Mouse (Mus musculus): ENCODE measurements around the gene Matn4. TPM values are rescaled to one million over a fixed set of nuclear protein-coding genes. Genes with fewer than 3 reads are reported as not detected.
"Not testable (repeated sequence)": the region's sequence is repeated elsewhere in the genome, so short reads cannot be mapped to it uniquely, and the experiment has no call there.

Gene Matn4
- polyA plus RNA-seq, 1 experiment from 2014 or later, result not detected

- Histone ChIP-seq H3K9ac (ENCODE audit: low read length) (no peak overlapping the region), H3K27me3 (ENCODE audit: control insufficient read depth, insufficient read depth, low read length) (no peaks in the 10 kb centered on the region), H3K36me3 (ENCODE audit: control insufficient read depth, insufficient read depth, low read length) (no peaks in the 10 kb centered on the region), H3K4me1 (replicated peaks; ENCODE audit: control insufficient read depth, insufficient read depth, low read length) (no peaks in the 10 kb centered on the region), H3K4me3 (ENCODE audit: low read depth, low read length) (no peak overlapping the region), H3K27ac (ENCODE audit: low read depth, low read length) (no peak overlapping the region), H3K9me3 (ENCODE audit: control insufficient read depth, low read length) (no peaks in the 10 kb centered on the region), H3K4me2 (ENCODE audit: low read depth, low read length, severe bottlenecking) (no peak overlapping the region)
- WGBS, result 82% methylated on average over 5 of the region's 5 CpGs
- DNase-seq (ENCODE audit: low spot score) (no peak), ATAC-seq (replicated peaks; ENCODE audit: low FRiP score) (no peak)
Observed at GRCm38 (mm10) chr2:164359031-164359430, 45.9 kb downstream of the Matn4 start.

DNA sequence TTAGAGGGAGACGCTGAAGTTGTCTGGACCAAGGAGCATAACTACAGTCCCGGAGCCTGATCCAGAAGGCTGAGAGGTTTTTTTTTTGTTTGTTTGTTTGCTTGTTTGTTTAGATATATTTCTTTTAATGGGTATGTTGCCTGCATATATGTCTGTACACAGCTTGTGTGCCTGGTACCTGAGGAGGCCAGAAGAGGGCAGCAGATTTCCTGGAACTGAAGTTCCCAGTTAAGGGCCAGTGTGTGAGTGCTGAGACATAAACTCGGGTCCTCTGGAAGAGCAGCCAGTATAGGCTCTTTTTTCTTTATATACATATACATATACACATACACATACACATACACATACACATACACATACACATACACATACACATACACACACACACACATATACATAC lies 46.6 kb downstream of the Matn4 start:
- no peak overlapping the region for H3K4me3 ChIP-seq (ENCODE audit: low read depth, low read length)
- DNase-seq (ENCODE audit: low spot score) (no peak), ATAC-seq (replicated peaks; ENCODE audit: low FRiP score) (no peak)
- no peaks in the 10 kb centered on the region for H3K9me3 ChIP-seq (ENCODE audit: control insufficient read depth, low read length)
- no peak overlapping the region for H3K9ac ChIP-seq (ENCODE audit: low read length)
- H3K4me2 ChIP-seq (ENCODE audit: low read depth, low read length, severe bottlenecking), result no peak overlapping the region
- no peak overlapping the region for H3K27ac ChIP-seq (ENCODE audit: low read depth, low read length)
- no peaks in the 10 kb centered on the region for H3K27me3 ChIP-seq (ENCODE audit: control insufficient read depth, insufficient read depth, low read length)
- H3K36me3 ChIP-seq (ENCODE audit: control insufficient read depth, insufficient read depth, low read length), result no peaks in the 10 kb centered on the region
- no peaks in the 10 kb centered on the region for H3K4me1 ChIP-seq (replicated peaks; ENCODE audit: control insufficient read depth, insufficient read depth, low read length)
- 80% methylated on average over 3 of the region's 3 CpGs for WGBS

GRCm38 (mm10) chr2:164356177-164356967 lies 48.6 kb downstream of the Matn4 start:
- Histone ChIP-seq H3K4me2 (ENCODE audit: low read depth, low read length, severe bottlenecking) (no peak overlapping the region), H3K4me3 (ENCODE audit: low read depth, low read length) (no peak overlapping the region), H3K27me3 (ENCODE audit: control insufficient read depth, insufficient read depth, low read length) (no peaks in the 10 kb centered on the region), H3K9me3 (ENCODE audit: control insufficient read depth, low read length) (no peaks in the 10 kb centered on the region), H3K36me3 (ENCODE audit: control insufficient read depth, insufficient read depth, low read length) (no peaks in the 10 kb centered on the region), H3K9ac (ENCODE audit: low read length) (no peak overlapping the region), H3K27ac (ENCODE audit: low read depth, low read length) (no peak overlapping the region), H3K4me1 (replicated peaks; ENCODE audit: control insufficient read depth, insufficient read depth, low read length) (no peaks in the 10 kb centered on the region)
- WGBS, result 77% methylated on average over 11 of the region's 11 CpGs
- no peak for ATAC-seq (replicated peaks; ENCODE audit: low FRiP score)
- no peak for DNase-seq (ENCODE audit: low spot score)

DNA sequence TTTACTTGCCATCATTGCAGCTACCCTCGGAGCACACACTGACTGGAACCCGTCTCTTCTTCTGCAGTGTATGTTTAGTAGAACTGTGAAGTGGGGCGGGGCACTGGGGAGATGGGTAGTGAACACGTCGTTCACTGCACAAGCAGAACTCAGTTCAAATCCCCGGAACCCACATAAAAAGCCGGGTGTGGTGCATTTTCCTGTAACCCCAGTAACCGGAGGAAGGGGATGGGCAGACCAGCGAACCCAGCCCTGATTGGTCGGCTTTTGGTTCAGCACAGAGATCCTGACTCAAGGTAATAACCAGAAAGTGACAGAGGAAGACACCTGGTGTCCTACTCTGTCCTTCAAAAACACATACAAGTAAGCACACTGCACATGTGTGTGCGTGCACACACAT lies 51.6 kb downstream of the Matn4 start:
- no peak for ATAC-seq (replicated peaks; ENCODE audit: low FRiP score)

DNA sequence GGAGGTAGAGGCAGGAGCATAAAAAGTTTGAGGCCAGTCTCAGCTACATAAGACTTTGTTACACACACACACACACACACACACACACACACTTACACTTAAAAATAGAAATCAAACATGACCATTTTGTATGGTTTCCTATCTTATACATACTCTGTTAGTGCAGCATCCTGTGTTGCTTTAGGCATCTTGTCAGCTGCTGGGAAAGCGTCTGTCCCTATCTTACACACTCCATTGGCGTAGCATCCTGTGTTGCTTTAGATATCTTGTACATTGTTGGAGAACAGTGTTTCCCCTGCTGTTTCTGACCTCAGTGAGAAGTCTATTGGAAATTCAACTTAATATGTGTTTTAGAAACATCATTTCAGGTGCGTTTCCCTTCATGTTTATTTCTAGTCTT lies 52.3 kb downstream of the Matn4 start:
- no peaks in the 10 kb centered on the region for H3K36me3 ChIP-seq (ENCODE audit: control insufficient read depth, insufficient read depth, low read length)
- no peak overlapping the region for H3K27ac ChIP-seq (ENCODE audit: low read depth, low read length)
- H3K9ac ChIP-seq (ENCODE audit: low read length), result no peak overlapping the region
- no peaks in the 10 kb centered on the region for H3K4me1 ChIP-seq (replicated peaks; ENCODE audit: control insufficient read depth, insufficient read depth, low read length)
- no peak for ATAC-seq (replicated peaks; ENCODE audit: low FRiP score)
- no peak overlapping the region for H3K4me2 ChIP-seq (ENCODE audit: low read depth, low read length, severe bottlenecking)
- 87% methylated on average over 3 of the region's 3 CpGs for WGBS
- no peaks in the 10 kb centered on the region for H3K27me3 ChIP-seq (ENCODE audit: control insufficient read depth, insufficient read depth, low read length)
- H3K9me3 ChIP-seq (ENCODE audit: control insufficient read depth, low read length), result no peaks in the 10 kb centered on the region; the same call in 1 of the 2 replicates
- DNase-seq (ENCODE audit: low spot score), result no peak
- H3K4me3 ChIP-seq (ENCODE audit: low read depth, low read length), result no peak overlapping the region

More for the DNA sequence above, 51.6 kb downstream of the Matn4 start:
- DNase-seq (ENCODE audit: low spot score), result no peak
- H3K9me3 ChIP-seq (ENCODE audit: control insufficient read depth, low read length), result no peaks in the 10 kb centered on the region; the same call in 1 of the 2 replicates
- no peaks in the 10 kb centered on the region for H3K36me3 ChIP-seq (ENCODE audit: control insufficient read depth, insufficient read depth, low read length)
- H3K4me1 ChIP-seq (replicated peaks; ENCODE audit: control insufficient read depth, insufficient read depth, low read length), result no peaks in the 10 kb centered on the region
- no peaks in the 10 kb centered on the region for H3K27me3 ChIP-seq (ENCODE audit: control insufficient read depth, insufficient read depth, low read length)
- no peak overlapping the region for H3K27ac ChIP-seq (ENCODE audit: low read depth, low read length)
- no peak overlapping the region for H3K4me3 ChIP-seq (ENCODE audit: low read depth, low read length)
- no peak overlapping the region for H3K4me2 ChIP-seq (ENCODE audit: low read depth, low read length, severe bottlenecking)
- no peak overlapping the region for H3K9ac ChIP-seq (ENCODE audit: low read length)
- whole genome bisulfite sequencing, result 92% methylated on average over 11 of the region's 11 CpGs

- 95% methylated on average over 3 of the region's 3 CpGs for WGBS
- no peak overlapping the region for H3K27ac ChIP-seq (ENCODE audit: low read depth, low read length)
- no peak overlapping the region for H3K4me3 ChIP-seq (ENCODE audit: low read depth, low read length)
- no peaks in the 10 kb centered on the region; the same call in 1 of the 2 replicates for H3K9me3 ChIP-seq (ENCODE audit: control insufficient read depth, low read length)
- H3K27me3 ChIP-seq (ENCODE audit: control insufficient read depth, insufficient read depth, low read length), result no peaks in the 10 kb centered on the region
- no peak for ATAC-seq (replicated peaks; ENCODE audit: low FRiP score)
- H3K4me1 ChIP-seq (replicated peaks; ENCODE audit: control insufficient read depth, insufficient read depth, low read length), result no peaks in the 10 kb centered on the region
- no peaks in the 10 kb centered on the region for H3K36me3 ChIP-seq (ENCODE audit: control insufficient read depth, insufficient read depth, low read length)
- DNase-seq (ENCODE audit: low spot score), result peak; percentile 60
- H3K9ac ChIP-seq (ENCODE audit: low read length), result no peak overlapping the region
- no peak overlapping the region for H3K4me2 ChIP-seq (ENCODE audit: low read depth, low read length, severe bottlenecking)
Observed at GRCm38 (mm10) chr2:164348980-164349379, 56.0 kb downstream of the Matn4 start.

DNA sequence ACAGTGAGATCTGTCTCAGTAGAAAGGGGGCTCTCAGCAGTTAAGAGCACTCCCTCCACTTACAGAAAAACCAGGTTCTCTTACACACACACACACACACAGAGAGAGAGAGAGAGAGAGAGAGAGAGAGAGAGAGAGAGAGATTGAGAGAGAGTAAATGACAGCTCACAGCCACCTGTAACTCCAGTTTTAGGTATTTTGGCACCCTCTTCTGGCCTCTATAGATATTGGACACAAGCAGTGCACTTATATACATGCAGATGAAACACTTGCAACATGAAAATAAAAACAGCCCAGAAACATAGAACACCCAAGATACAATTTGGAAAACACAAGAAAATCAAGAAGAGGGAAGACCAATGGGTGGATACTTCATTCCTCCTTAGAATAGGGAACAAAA lies 57.3 kb downstream of the Matn4 start:
- ATAC-seq (replicated peaks; ENCODE audit: low FRiP score); H3K27ac ChIP-seq (ENCODE audit: low read depth, low read length): not testable (repeated sequence)

DNA sequence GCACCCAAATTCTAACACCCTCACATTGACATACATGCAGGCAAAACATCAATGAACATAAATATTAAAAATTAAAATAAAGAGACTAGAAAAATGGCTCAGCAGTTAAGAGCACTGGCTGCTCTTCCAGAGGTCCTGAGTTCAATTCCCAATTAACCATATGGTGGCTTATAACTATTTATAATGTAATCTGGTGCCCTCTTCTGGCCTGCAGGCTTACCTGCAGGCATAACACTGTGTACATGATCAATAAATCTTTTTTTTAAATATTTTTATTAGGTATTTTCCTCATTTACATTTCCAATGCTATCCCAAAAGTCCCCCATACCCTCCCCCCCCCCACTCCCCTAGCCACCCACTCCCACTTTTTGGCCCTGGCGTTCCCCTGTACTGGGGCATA lies 61.2 kb downstream of the Matn4 start:
- H3K9me3 ChIP-seq (ENCODE audit: control insufficient read depth, low read length); DNase-seq (ENCODE audit: low spot score); H3K27me3 ChIP-seq (ENCODE audit: control insufficient read depth, insufficient read depth, low read length); H3K4me3 ChIP-seq (ENCODE audit: low read depth, low read length); H3K9ac ChIP-seq (ENCODE audit: low read length); H3K36me3 ChIP-seq (ENCODE audit: control insufficient read depth, insufficient read depth, low read length); ATAC-seq (replicated peaks; ENCODE audit: low FRiP score); H3K4me1 ChIP-seq (replicated peaks; ENCODE audit: control insufficient read depth, insufficient read depth, low read length); H3K27ac ChIP-seq (ENCODE audit: low read depth, low read length); H3K4me2 ChIP-seq (ENCODE audit: low read depth, low read length, severe bottlenecking): not testable (repeated sequence)
- 86% methylated on average over 1 of the region's 1 CpGs for WGBS

More for the DNA sequence above, 57.3 kb downstream of the Matn4 start:
- not testable (repeated sequence) for H3K4me2 ChIP-seq (ENCODE audit: low read depth, low read length, severe bottlenecking); H3K4me3 ChIP-seq (ENCODE audit: low read depth, low read length); H3K27me3 ChIP-seq (ENCODE audit: control insufficient read depth, insufficient read depth, low read length); H3K9me3 ChIP-seq (ENCODE audit: control insufficient read depth, low read length); DNase-seq (ENCODE audit: low spot score); H3K4me1 ChIP-seq (replicated peaks; ENCODE audit: control insufficient read depth, insufficient read depth, low read length); H3K36me3 ChIP-seq (ENCODE audit: control insufficient read depth, insufficient read depth, low read length); H3K9ac ChIP-seq (ENCODE audit: low read length)
